Mouse (Mus musculus): Measurements from ENCODE around the gene Rpl38.

DNA sequence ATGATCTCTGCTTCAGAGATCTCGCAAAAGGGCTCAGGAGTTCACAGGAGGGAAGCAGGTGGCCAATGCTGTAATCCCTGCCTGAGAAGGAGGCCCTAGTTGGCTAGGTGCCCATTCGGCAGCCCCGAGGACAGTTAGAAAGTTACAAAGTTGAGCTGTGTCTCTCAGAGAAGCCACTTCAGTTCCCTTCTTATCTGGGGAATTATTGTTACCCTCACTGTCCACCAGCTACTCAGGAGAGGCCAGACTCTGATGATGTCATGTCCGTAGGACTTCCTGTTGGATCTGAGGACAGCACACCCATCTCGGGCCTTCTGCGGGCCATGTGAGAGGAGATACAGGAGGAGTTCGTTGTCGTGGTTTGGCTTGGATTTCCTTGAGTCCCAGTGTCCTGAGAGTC lies 11.3 kb downstream of the Rpl38 start:
- no peak for TF ChIP-seq EP300 (IDR thresholded peaks at IDR 0.05; ENCODE audit: low read depth)
- no peak for TF ChIP-seq CTCF (IDR thresholded peaks at IDR 0.05; ENCODE audit: low read depth)

All from heart, postnatal 0 days (tissue).